Mouse (Mus musculus): ENCODE results near the gene Ms4a6c. TPM values are rescaled to one million over a fixed set of nuclear protein-coding genes. Genes with fewer than 3 reads are reported as not detected.
"Not testable (repeated sequence)": the region's sequence is repeated elsewhere in the genome, so short reads cannot be mapped to it uniquely, and the experiment has no call there.

Gene Ms4a6c
- total and polyA plus RNA-seq, 3 experiments: 5.0 to 20.0 (median 14.3) TPM

GRCm38 (mm10) chr19:11516246-11516645 lies 47.1 kb downstream of the Ms4a6c start, which contains the start of gene Ms4a6b:
Gene Ms4a6b (plus strand): TSS chr19:11516512.
- DNase-seq (ENCODE audit: extremely low read depth): no peak
- H3K27ac ChIP-seq (ENCODE audit: insufficient read depth, low read depth): no peak within 1 kb of the TSS
- in situ Hi-C loops (cut with MboI; ENCODE audit: low pct_ligation_motif_present, low pct_unique_long_range_greater_than_20kb, low sequenced_read_pairs): no loop called here

GRCm38 (mm10) chr19:11516845-11517244 lies 47.7 kb downstream of the Ms4a6c start:
- dilution Hi-C loops (cut with MboI; ENCODE audit: extremely low pct_ligation_motif_present, extremely low pct_unique_long_range_greater_than_20kb, low sequenced_read_pairs) (no loop called here), in situ Hi-C loops (cut with MboI; ENCODE audit: low pct_ligation_motif_present, low pct_unique_long_range_greater_than_20kb, low sequenced_read_pairs) (no loop called here)
- no peak for TF ChIP-seq GABPA (IDR thresholded peaks at IDR 0.05; ENCODE audit: insufficient replicate concordance, low read depth, low read length)
- no peak for TF ChIP-seq MAZ (IDR thresholded peaks at IDR 0.05; ENCODE audit: low read depth, low read length)
- TF ChIP-seq USF1 (IDR thresholded peaks at IDR 0.05; ENCODE audit: low read depth, low read length): no peak
- no peak for TF ChIP-seq JUND (conservative IDR thresholded peaks at IDR 0.05; ENCODE audit: low read depth, low read length)
- no peak for TF ChIP-seq IRF4 (IDR thresholded peaks at IDR 0.05; ENCODE audit: low read depth, low read length)
- no peak for TF ChIP-seq ETS1 (conservative IDR thresholded peaks at IDR 0.05; ENCODE audit: low read depth, low read length)
- Histone ChIP-seq H3K27me3 (replicated peaks) (no peaks in the 10 kb centered on the region), H3K4me3 (replicated peaks in 1 of 3; ENCODE audit: low read depth in 2 of 3, low read length in 2 of 3, poor library complexity in 1 of 3) (no peak overlapping the region), H3K79me2 (replicated peaks; ENCODE audit: control insufficient read depth, extremely low read depth, insufficient read depth, poor library complexity, severe bottlenecking) (no peaks in the 10 kb centered on the region), H3K4me1 (ENCODE audit: control insufficient read depth in 1 of 2, insufficient read depth in 2 of 2) (peaks cover 2 to 36% of the 10 kb centered on the region in 2 experiments), H3K27ac (ENCODE audit: insufficient read depth, low read depth) (no peak overlapping the region), H3K9me3 (replicated peaks; ENCODE audit: low read length) (no peaks in the 10 kb centered on the region), H3K9ac (ENCODE audit: insufficient read depth, low read depth) (no peak overlapping the region), H3K4me2 (ENCODE audit: insufficient read depth, low read depth, poor library complexity, severe bottlenecking) (no peak overlapping the region), H3K36me3 (replicated peaks in 1 of 2; ENCODE audit: control insufficient read depth in 1 of 2, insufficient read depth in 1 of 2, low read length in 1 of 2) (no peaks in the 10 kb centered on the region)
- DNase-seq (ENCODE audit: extremely low read depth): no peak

More at GRCm38 (mm10) chr19:11516246-11516645, 47.1 kb downstream of the Ms4a6c start, which contains the start of gene Ms4a6b:
- no peaks in the 10 kb centered on the region for H3K27me3 ChIP-seq (replicated peaks)
- no peak for TF ChIP-seq ZMIZ1 (IDR thresholded peaks at IDR 0.05; ENCODE audit: low read depth, low read length)
- no peak for TF ChIP-seq RCOR1 (conservative IDR thresholded peaks at IDR 0.05; ENCODE audit: low read depth, low read length)
- TF ChIP-seq HCFC1 (IDR thresholded peaks at IDR 0.05; ENCODE audit: low read depth, low read length): no peak
- no peak for TF ChIP-seq ETS1 (conservative IDR thresholded peaks at IDR 0.05; ENCODE audit: low read depth, low read length)
- TF ChIP-seq PAX5 (IDR thresholded peaks at IDR 0.05; ENCODE audit: low read length): no peak
- no peak for TF ChIP-seq POLR2A (IDR thresholded peaks at IDR 0.05; ENCODE audit: low read depth, low read length)
- no peak for TF ChIP-seq CHD2 (IDR thresholded peaks at IDR 0.05; ENCODE audit: low read length)
- TF ChIP-seq CTCF (conservative IDR thresholded peaks at IDR 0.05 in 1 of 2, IDR thresholded peaks at IDR 0.05 in 1 of 2; ENCODE audit: low read depth in 2 of 2, low read length in 2 of 2): no peak
- TF ChIP-seq USF2 (conservative IDR thresholded peaks at IDR 0.05; ENCODE audit: low read depth, low read length): no peak
- no peak for TF ChIP-seq NELFE (IDR thresholded peaks at IDR 0.05; ENCODE audit: low read depth, low read length)
- TF ChIP-seq EP300 (IDR thresholded peaks at IDR 0.05; ENCODE audit: low read length): no peak
- TF ChIP-seq MAX (IDR thresholded peaks at IDR 0.05; ENCODE audit: low read length): no peak
- TF ChIP-seq POLR2AphosphoS2 (IDR thresholded peaks at IDR 0.05; ENCODE audit: low read depth, low read length): no peak
- TF ChIP-seq SIN3A (IDR thresholded peaks at IDR 0.05; ENCODE audit: low read length): no peak
- TF ChIP-seq SMC3 (IDR thresholded peaks at IDR 0.05; ENCODE audit: low read depth, low read length): no peak
- TF ChIP-seq USF1 (IDR thresholded peaks at IDR 0.05; ENCODE audit: low read depth, low read length): no peak
- H3K4me3 ChIP-seq (replicated peaks in 1 of 3; ENCODE audit: low read depth in 2 of 3, low read length in 2 of 3, poor library complexity in 1 of 3): no peak within 1 kb of the TSS
- H3K9me3 ChIP-seq (replicated peaks; ENCODE audit: low read length): no peaks in the 10 kb centered on the region
- no peak within 1 kb of the TSS for H3K9ac ChIP-seq (ENCODE audit: insufficient read depth, low read depth)
- H3K79me2 ChIP-seq (replicated peaks; ENCODE audit: control insufficient read depth, extremely low read depth, insufficient read depth, poor library complexity, severe bottlenecking): no peaks in the 10 kb centered on the region
- H3K36me3 ChIP-seq (replicated peaks in 1 of 2; ENCODE audit: control insufficient read depth in 1 of 2, insufficient read depth in 1 of 2, low read length in 1 of 2): no peaks in the 10 kb centered on the region
- dilution Hi-C loops (cut with MboI; ENCODE audit: extremely low pct_ligation_motif_present, extremely low pct_unique_long_range_greater_than_20kb, low sequenced_read_pairs): no loop called here
- no peak within 1 kb of the TSS for H3K4me2 ChIP-seq (ENCODE audit: insufficient read depth, low read depth, poor library complexity, severe bottlenecking)
- H3K4me1 ChIP-seq (ENCODE audit: control insufficient read depth in 1 of 2, insufficient read depth in 2 of 2): peaks cover 2 to 36% of the 10 kb centered on the region in 2 experiments

- H3K9me3 ChIP-seq (replicated peaks; ENCODE audit: low read length); DNase-seq (ENCODE audit: extremely low read depth); H3K4me2 ChIP-seq (ENCODE audit: insufficient read depth, low read depth, poor library complexity, severe bottlenecking); H3K27me3 ChIP-seq (replicated peaks); dilution Hi-C loops (cut with MboI; ENCODE audit: extremely low pct_ligation_motif_present, extremely low pct_unique_long_range_greater_than_20kb, low sequenced_read_pairs); H3K36me3 ChIP-seq (replicated peaks in 1 of 2; ENCODE audit: control insufficient read depth in 1 of 2, insufficient read depth in 1 of 2, low read length in 1 of 2); H3K9ac ChIP-seq (ENCODE audit: insufficient read depth, low read depth); in situ Hi-C loops (cut with MboI; ENCODE audit: low pct_ligation_motif_present, low pct_unique_long_range_greater_than_20kb, low sequenced_read_pairs); H3K79me2 ChIP-seq (replicated peaks; ENCODE audit: control insufficient read depth, extremely low read depth, insufficient read depth, poor library complexity, severe bottlenecking); H3K4me3 ChIP-seq (replicated peaks in 1 of 3; ENCODE audit: low read depth in 2 of 3, low read length in 2 of 3, poor library complexity in 1 of 3); H3K27ac ChIP-seq (ENCODE audit: insufficient read depth, low read depth): not testable (repeated sequence)
- H3K4me1 ChIP-seq (ENCODE audit: control insufficient read depth in 1 of 2, insufficient read depth in 2 of 2): peaks cover 2 to 36% of the 10 kb centered on the region in 2 experiments
Measured at GRCm38 (mm10) chr19:11517373-11517772, 48.2 kb downstream of the Ms4a6c start.

- in situ Hi-C loops (cut with MboI; ENCODE audit: low pct_ligation_motif_present, low pct_unique_long_range_greater_than_20kb, low sequenced_read_pairs); H3K9me3 ChIP-seq (replicated peaks; ENCODE audit: low read length); H3K4me2 ChIP-seq (ENCODE audit: insufficient read depth, low read depth, poor library complexity, severe bottlenecking); H3K79me2 ChIP-seq (replicated peaks; ENCODE audit: control insufficient read depth, extremely low read depth, insufficient read depth, poor library complexity, severe bottlenecking); H3K36me3 ChIP-seq (replicated peaks in 1 of 2; ENCODE audit: control insufficient read depth in 1 of 2, insufficient read depth in 1 of 2, low read length in 1 of 2); H3K27me3 ChIP-seq (replicated peaks); H3K9ac ChIP-seq (ENCODE audit: insufficient read depth, low read depth); H3K4me3 ChIP-seq (replicated peaks in 1 of 3; ENCODE audit: low read depth in 2 of 3, low read length in 2 of 3, poor library complexity in 1 of 3); H3K27ac ChIP-seq (ENCODE audit: insufficient read depth, low read depth); DNase-seq (ENCODE audit: extremely low read depth); dilution Hi-C loops (cut with MboI; ENCODE audit: extremely low pct_ligation_motif_present, extremely low pct_unique_long_range_greater_than_20kb, low sequenced_read_pairs): not testable (repeated sequence)
- peaks cover 2 to 28% of the 10 kb centered on the region in 2 experiments for H3K4me1 ChIP-seq (ENCODE audit: control insufficient read depth in 1 of 2, insufficient read depth in 2 of 2)
Measured at GRCm38 (mm10) chr19:11518356-11518755, 49.2 kb downstream of the Ms4a6c start.

Data from CH12.LX (cell line).